Mouse (Mus musculus) kidney, postnatal 25 days (tissue): Measurements from ENCODE around the gene Tsc22d2.
A peak's percentile ranks its signal among the peaks of the same experiment; 100 is the strongest.

Experiments used
- DNase-seq, 2 experiments: peaks; one replicate each; pipeline ENCODE4 v3.0.0; 2021; ENCODE audit warnings: mixed read lengths in 2 of 2

Gene Tsc22d2

DNA sequence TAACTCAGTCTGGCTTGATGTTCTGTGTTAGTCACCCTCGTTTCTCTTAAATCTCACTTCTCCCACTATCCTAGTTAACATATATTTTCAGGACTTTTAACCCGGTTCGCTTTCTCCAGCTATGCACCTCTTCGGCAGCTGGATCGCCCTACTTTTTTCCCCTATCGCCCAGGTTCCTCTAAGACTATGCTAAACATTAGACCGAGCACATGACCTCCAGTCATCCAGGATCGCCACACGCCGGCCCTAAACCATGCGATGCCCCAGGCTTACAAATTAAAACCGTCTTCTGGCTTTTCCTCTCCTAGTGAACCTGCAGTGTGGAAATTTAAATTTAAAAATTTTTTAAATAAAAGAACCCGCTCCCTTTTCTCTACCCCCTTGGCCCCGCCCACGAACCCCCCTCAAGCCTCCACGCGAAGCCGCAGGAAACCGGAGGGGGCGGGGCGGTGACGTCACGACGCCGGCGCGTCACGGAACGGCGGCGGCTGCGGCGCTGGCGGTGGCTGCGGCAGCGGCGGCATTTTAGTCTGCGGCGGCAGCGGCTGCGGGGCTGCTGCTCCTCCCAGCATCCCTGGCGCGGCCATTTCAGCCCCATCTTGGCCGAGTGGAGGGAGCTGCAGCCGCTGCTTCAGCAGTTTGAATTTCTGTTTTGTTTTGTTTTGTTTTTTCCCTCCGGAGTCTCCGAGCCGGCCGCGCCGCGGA is at the start of gene Tsc22d2:
TSS of gene Tsc22d2 (plus strand) at position 482 of the 705 bp plus-strand sequence.
- peak; percentile 97 to 99 for DNase-seq

DNA sequence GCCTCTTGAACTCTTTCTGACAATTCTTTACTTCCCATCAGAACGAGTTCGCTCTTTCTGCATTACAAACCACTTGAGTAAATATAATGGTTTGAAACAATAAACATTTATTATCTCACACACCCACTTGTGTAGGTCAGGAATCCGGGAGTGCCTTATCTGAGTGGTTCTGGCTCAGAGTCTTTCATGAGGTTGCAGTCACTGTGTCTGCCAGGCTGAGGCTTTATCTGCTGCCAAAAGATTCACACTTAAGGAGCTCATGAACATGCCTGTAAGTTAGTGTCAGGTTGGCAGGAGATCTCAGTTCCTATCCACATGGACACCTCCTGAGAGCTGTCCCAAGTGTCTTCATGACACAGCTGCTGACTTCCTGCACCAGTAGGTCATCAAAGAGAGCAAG is 47.8 kb upstream of the Tsc22d2 start:
- no peak for DNase-seq

DNA sequence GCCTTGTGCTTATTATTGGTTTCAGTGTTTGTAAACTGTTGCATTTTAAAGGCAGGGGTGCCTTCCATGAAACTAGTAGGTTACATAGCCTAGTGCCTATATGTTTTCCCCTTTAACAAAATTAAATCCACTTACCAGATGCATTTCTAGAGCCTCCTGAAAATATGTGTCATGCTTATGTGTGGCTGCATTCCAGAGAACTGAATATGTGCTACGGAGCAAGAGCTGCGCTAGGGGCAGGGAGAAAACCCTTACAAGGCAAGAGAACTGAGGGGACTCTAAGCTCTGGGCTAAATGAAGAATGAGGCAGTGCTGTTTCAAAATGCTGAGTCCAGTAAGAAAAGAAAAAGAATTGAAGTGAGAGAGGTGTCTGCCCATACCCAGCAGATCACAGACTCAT is 43.7 kb upstream of the Tsc22d2 start:
- no peak for DNase-seq

DNA sequence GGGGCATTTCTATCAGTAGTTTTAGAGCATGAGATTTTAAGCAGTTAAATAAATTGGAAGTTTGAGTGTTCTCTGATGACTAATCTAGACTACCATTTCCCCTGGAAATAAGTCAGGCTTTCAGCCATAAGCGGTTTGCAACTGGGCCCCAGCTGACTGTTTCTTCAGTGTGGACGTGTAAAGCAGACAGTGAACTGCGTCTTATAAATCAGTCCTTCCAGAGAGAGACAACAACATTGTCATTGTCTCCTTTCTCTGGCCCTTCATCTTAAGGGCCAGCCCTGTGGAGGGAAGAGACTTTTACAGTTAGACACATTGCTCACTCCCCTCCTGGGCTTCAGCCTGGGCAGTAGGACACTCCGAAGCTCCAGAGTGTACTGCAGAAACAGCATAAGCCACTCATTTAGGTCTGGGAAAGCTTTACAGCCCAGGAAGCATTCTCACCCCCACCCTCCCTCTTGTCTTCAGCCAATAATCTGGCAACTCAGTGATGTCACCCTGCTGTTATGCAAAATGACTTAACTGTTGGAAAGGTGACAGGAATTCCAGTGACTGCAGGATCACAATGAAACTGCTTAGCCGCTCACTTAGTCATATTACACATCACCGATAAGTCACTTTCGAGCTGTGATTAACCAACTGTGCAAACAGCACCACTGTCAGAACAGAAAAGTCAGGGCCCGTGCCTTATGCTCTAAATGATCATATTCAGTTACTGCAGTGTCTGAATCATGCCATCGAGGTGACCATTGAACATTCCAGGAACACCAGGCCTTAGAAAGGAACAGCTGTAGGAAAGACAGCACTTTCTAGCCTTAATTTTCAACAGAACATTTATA is 42.2 kb upstream of the Tsc22d2 start:
- DNase-seq: peak; percentile 70 to 79

DNA sequence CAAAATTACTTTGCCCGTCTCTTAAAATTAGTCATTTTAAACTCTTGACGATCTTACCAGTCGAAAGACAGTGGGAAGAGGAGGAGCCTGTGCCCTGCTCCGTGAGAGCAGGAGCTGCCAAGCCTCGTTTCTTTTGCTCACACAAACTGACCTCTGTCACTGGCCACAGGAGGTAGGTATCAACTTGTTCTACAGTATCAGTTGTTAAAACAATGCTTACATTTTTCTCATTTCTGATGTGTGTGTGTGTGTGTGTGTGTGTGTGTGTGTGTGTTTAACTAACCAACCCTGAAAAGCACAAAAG is 41.7 kb upstream of the Tsc22d2 start:
- peak in 1 of 2 experiments; percentile 37 for DNase-seq

DNA sequence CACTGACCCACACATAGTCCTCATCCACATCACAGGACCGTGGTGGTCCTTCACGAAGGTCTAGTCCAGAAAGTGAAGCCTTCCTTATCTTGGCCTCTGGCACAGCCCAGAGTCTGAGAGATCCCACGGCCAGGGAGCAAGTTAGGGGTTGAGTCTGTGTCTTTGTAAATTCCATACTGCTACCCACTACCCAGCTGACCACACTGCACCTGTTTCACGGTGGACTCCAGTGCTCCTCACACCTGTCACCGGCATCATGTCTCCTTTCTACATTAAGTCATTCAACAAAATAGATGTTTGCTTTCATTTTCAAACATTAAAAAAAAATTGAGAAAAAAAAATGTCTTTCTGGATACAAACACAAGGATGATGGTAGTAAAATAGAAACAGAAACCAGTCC is 40.2 kb upstream of the Tsc22d2 start:
- DNase-seq: no peak

DNA sequence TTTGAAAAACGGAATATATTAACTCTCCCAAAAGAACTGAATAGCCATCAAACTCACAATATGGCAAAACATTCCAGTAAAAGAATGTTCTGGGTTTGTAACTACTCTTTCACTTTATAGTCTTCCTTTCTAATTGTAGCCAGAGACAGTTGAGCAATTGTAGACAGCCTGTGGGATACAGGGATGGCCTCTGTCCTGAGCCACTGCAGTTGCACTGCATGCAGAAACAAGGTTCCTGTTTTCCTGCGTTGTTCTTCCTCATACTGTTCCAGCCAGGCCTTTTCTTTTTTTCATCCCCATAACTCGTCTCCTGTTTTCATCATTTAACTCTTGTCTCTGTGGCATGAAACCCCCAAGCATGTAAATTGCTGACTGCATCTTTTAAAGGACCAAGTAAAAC is 37.8 kb upstream of the Tsc22d2 start:
- no peak for DNase-seq

DNA sequence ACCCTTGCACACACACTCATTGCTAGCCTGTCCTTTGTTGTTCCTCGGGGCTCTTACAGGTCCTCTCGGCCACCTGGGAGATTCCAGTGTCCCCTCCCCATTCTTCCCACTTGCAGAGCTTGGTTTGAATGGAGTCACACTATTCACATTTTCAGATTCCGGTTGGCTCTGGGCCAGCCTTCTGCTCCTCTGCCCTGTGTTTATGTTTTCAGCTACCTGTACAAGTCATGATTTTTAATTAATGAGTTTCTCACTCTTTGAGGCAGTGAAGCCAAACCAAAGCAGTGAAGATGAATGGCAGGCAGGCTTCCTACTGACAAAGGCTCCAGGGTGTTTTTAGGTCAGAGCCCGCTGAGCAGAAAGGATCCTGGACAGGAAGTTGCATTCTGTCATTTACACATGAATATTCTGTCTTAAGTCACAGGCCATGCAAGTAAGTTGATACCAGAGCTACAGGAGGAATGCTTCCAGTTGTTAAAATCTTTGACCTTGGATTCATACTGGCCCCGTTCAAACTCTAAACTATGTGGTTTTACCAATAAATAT is 36.9 kb upstream of the Tsc22d2 start:
- peak in 1 of 2 experiments; percentile 43 for DNase-seq

DNA sequence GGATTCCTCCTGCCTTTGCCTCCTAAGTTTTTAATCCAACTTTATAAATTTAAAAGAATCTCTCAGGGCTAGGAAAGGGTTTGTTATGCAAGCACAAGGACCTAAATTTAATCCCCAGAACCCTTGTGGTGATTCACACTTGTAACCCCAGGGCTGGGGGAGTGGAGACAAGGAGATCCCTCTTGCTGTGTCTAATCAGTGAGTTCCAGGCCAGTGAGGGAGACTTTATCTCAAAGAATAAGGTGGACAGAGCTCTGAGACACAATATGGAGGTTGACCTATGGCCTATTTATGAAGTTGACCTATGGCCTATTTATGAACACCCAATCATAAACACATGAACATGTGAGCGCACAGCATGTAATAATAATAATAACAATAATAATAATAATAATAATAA is 31.8 kb upstream of the Tsc22d2 start:
- DNase-seq: no peak

DNA sequence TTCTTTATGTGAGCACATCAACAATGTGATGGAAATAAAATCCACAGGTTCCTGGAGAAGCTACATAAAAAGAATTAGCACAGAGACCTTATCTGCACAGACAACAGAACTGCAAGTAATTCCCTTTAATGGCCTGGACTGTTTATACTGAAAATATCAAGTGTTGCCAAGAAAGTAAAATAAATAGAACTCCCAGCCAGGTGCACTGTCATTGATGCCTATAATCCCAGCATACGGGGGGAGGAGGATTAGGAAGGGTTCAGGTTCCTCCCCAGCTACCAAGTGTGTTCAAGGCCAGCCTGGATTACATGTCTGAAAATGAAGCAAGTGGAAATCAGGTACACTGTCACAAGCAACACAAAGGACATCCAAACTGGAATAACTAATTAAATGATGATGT is 29.5 kb upstream of the Tsc22d2 start:
- no peak for DNase-seq

DNA sequence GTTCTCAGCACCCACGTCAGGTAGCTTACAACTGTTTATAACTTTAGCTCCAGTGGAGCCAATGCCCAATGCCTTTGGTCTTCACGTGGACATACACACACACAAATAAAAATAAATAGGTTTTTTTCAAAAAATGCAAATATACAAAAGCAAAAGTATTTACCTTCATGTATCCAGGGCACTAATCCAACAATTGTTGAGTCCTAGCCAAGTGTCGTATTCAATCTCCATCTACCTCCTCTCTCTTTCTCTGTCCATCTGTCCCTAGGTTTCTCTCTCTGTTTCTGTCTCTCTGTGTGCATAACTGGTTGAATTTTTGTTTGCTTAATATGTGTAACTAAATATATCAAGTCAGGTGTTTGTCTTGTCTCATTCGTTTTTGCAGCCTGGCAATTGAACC is 25.8 kb upstream of the Tsc22d2 start:
- DNase-seq: no peak

DNA sequence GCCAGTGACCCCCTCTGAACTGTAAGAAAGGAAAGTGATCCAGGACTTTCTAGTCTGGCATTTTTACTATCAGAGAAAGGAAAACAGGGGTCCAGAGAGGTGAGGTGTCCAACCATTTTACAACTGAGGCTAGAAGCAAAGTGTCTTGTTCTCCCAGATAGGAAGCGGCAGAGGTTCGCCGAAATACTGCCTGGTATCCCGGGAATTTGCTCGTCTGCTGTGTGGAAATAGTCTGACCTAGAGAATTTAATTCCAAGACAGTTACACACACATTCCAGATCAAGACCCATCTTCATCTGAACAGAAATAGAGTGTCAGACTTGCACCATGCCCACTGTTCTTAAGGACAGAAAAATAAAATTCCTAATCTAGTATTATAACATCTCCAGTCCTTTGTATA is 16.0 kb upstream of the Tsc22d2 start:
- no peak for DNase-seq

DNA sequence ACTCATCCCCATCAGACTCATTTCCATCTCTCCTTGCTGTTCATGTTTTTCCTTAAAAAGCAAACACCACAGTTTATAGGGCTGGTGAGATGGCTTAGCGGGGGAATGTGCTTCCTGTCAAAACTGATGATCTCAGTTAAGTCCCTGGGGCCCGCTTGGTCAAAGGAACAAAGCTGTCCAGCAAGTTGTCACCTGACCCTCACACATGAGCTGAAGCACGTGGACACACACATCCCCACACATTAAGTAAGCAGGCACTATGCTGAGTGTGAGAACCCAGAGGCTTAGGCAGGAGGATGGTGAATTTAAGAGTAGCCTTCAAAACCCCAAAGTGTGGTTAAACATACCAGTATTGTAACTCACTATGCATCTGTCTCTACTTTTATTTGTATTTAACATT is 14.6 kb upstream of the Tsc22d2 start:
- no peak for DNase-seq

DNA sequence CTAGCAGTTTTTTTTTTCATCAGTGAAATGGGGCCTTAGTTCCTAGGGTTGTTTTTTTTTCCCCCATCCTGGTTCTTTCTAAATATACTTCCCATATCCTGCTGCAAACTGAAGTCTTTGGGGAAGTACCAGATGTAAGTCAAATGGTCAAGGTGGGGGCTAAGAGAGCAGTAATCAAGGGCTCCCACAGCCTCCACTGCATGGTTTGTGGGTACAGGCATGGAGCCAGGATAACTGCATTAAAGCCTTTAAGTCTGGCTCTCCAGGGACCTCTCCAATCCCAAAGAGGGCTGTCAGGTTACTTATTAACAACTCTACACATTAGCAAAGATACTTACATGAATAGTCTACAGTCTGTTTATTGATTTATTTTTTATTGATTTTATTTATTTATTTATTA is 2.8 kb upstream of the Tsc22d2 start:
- DNase-seq: no peak

DNA sequence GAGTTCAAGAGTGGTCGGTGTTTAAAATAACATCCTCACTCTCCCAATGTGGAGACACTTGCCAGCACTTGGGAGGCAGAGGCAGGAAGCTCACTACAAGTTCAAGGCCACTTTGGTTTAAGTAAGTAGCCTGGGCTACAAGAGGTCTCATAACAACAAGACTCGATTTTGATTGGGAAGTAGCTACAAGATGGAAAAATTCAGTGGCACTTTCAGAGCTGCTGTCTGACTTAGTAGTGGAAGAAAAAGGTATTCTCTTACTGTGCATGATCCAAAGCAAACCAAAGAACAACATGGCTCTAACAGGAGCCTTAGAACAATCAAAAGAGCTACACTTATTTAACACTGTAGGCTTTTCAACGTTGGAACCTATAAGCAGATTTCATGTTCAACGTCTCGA is 844 bp upstream of the Tsc22d2 start:
- DNase-seq: no peak

DNA sequence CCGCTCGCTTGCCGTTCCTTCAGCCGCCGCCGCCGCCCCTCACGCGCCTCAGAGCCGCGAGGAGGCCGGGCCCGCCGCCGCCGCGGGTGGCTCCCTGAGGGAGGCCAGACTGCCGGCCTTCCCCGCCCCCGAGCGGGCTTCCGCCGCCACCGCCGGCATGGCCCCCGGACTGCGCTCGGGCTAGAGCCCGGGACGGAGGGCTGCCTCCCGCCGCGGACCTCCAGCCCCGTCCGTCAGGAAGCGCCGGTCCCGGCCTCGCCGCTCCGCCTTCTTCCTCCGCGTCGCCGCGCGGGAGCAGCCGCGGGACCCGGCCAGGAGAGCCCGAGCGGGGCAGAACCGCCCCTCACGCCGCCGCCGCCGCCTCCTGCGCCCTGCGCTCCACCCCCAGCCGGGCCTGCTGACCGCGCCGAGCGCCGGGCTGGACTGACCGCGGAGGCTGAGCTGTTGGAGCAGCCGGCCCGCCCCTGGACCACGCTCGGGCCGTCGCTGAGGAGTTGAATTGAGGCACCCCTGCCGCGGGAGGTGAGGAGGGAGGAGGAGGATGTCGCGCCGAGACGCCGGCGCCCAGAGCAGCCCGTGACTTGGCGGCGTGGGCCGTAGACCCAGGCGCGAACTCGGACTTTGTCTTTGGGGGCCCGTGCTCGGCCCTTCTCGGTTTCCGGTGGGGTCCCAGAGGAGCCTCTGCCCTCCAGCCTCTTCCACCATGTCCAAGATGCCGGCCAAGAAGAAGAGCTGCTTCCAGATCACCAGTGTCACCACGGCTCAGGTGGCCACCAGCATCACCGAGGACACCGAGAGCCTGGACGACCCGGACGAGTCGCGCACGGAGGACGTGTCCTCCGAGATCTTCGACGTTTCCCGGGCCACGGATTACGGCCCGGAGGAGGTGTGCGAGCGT is 720 bp downstream of the Tsc22d2 start:
- peak; percentile 77 to 92 for DNase-seq

DNA sequence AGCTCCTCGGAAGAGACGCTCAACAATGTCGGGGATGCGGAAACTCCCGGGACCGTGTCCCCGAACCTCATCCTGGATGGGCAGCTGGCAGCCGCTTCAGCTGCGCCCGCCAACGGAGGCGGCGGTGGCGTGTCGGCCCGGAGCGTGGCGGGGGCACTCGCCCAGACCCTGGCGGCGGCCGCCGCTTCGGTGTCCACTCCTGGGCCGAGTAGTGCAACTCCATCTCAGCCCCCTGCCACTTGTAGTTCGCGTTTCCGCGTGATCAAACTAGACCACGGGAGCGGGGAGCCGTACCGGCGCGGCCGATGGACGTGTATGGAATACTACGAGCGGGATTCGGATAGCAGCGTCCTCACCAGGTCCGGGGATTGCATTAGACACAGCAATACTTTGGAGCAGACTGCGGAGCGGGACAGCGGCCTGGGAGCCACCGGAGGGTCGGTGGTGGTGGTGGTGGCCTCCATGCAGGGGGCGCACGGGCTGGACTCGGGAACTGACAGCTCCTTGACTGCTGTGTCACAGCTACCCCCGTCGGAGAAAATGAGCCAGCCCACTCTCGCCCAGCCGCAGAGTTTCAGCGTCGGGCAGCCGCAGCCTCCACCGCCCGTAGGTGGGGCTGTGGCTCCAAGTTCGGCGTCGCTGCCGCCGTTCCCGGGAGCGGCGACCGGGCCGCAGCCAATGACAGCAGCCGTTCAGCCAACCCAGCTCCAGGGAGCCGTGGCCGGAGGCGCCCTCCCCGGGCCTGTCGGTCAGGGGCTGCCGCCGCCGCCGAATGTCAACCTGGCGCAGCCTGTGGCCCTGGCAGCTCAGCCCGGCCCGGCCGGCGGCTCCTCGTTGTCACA is 1.6 kb downstream of the Tsc22d2 start:
- peak; percentile 73 to 91 for DNase-seq

DNA sequence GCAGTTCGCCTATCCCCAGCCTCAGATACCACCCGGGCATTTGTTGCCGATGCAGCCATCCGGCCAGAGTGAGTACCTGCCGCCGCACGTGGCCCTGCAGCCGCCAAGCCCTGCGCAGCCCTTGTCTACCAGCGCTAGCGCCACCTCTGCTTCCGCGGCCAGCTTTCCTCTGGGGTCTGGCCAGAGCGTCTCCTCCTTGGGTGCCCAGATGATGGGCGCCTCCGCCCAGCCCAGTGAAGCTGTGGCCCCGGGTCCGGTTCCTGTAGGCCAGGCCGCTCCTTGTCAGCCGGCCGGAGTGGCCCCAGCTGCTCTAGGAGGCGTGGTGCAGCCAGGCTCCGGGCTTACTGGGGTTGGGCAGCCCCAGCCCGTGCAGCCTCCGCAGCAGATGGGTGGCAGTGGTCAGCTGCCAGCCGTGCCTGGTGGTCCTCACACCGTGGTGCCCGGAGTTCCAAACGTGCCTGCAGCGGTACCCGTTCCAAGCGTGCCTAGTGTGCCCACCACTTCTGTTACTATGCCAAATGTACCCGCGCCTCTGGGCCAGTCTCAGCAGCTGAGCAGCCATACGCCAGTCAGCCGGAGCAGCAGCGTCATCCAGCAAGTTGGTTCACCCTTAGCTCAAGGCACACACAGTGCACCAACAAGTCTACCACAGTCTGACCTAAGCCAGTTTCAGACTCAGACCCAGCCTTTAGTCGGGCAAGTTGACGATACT is 2.4 kb downstream of the Tsc22d2 start:
- peak; percentile 48 to 70 for DNase-seq

DNA sequence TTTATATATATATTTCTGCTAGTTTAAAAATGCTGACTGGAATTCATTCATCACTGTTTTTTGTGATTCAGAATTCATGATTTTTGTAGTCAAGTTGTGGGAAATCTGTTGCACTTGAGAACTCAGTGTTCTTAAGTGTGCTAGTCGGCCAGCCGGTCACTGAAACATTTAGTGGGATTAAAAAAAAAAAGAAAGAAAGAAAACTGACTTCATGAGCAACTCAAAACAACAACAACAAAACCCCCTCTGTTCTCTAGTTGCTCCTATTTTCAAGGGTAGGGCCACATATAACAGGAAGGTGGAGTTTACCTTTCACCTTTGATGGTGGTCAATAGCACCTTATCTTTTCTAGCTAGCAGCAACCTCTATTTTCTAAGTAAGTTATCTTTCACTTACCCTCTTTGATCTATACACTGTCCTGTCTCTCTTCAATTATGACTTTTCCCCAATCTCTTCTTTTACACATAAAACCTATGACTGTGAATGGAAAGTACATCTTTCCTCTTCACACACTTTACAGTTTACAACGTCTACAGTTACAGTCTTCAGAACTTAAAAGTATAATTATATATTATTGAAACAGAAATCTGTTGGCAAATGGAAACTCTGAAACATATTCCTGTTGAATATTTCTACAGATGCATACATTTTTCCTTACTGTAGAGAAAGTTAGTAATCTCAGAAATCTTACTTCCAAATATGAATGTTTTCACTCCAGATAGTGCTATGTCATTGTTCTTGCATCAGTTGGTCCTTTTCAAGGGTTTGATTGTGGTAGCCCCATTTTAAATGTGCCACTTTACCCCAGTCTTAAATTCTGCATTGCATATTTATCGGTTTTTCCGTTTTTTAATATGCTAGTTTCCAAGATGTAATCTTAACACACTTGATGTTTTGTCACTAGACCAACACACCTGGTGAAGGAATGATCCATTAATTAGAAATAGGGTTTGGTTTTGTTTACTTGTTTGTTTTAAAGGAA is 4.5 kb downstream of the Tsc22d2 start:
- no peak for DNase-seq

DNA sequence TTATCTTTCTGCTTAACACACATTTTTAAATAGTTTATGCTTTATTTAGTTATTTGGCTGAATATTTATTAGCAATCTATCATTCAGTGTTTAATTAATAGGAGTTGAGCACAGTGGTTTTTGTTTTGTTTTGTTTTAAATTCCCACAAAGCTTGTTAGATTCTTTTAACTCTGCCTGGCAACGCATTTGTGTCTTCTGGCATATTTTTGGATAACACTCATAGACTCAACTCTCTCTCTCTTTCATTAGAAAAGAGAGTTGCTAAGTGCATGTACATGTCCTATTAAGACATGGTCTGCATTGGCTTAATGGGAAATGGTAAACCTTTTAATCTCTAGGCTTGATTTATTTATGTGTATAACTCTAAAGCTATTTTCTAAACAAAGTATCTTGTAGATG is 14.3 kb downstream of the Tsc22d2 start:
- no peak for DNase-seq
